Mouse (Mus musculus) hindbrain, embryonic 16.5 days (tissue): ENCODE results near the gene Nfam1. TPM values are rescaled to one million over a fixed set of nuclear protein-coding genes. Genes with fewer than 3 reads are reported as not detected.
"Not testable (repeated sequence)": the region's sequence is repeated elsewhere in the genome, so short reads cannot be mapped to it uniquely, and the experiment has no call there.

Experiments
- ATAC-seq: fragments of 200-750 bp; cut with Nextera tagmentation; 2 replicates; pipeline ENCODE4 v1.8.0; 2017; ENCODE audit warnings: moderate TSS enrichment, moderate library complexity
- H3K27ac ChIP-seq: fragments of 300-500 bp; sonication (generic); 2 replicates; pipeline ENCODE4 v1.5.1; 2014; ENCODE audit warnings: low read depth, mild to moderate bottlenecking, control low read depth, low read length, moderate library complexity
- H3K27me3 ChIP-seq: fragments of 300-500 bp; sonication (generic); replicated peaks from 2 replicates; pipeline ENCODE4 v1.6.1; 2014; ENCODE audit warnings: low read length; ENCODE audit not compliant: control insufficient read depth, insufficient read depth
- H3K36me3 ChIP-seq: fragments of 300-500 bp; sonication (generic); 2 replicates; pipeline ENCODE4 v1.6.1; 2014; ENCODE audit warnings: mild to moderate bottlenecking, low read length, moderate library complexity, mixed read lengths; ENCODE audit not compliant: control insufficient read depth, insufficient read depth
- H3K4me1 ChIP-seq: fragments of 300-500 bp; sonication (generic); 2 replicates; pipeline ENCODE4 v1.6.1; 2014; ENCODE audit warnings: low read depth, low read length; ENCODE audit not compliant: control insufficient read depth, insufficient read depth
- H3K4me2 ChIP-seq: fragments of 300-500 bp; sonication (generic); 2 replicates; pipeline ENCODE4 v1.6.1; 2014; ENCODE audit warnings: mild to moderate bottlenecking, low read length, control low read depth, moderate library complexity
- H3K4me3 ChIP-seq: fragments of 300-500 bp; sonication (generic); 2 replicates; pipeline ENCODE4 v1.5.1; 2014; ENCODE audit warnings: mild to moderate bottlenecking, low read length, control low read depth, moderate library complexity
- H3K9ac ChIP-seq: fragments of 300-500 bp; sonication (generic); 2 replicates; pipeline ENCODE4 v1.6.1; 2014; ENCODE audit warnings: low read depth, mild to moderate bottlenecking, control low read depth, low read length, moderate library complexity
- H3K9me3 ChIP-seq: fragments of 300-500 bp; sonication (generic); 2 replicates; pipeline ENCODE4 v1.6.1; 2014; ENCODE audit warnings: mild to moderate bottlenecking, low read length, moderate library complexity; ENCODE audit not compliant: control insufficient read depth
- WGBS: fragments of 180-500 bp; shearing (Covaris S2); extraction: QIAGEN DNeasy Blood & Tissue Kit; methylation state at CpG from one replicate; pipeline ENCODE4 v1.1.7; 2014; 5-methylcytosine and 5-hydroxymethylcytosine counted together
- polyA plus RNA-seq: library from polyadenylated mRNA; unstranded; fragments of >200 nt; fragmentation: Nextera tagmentation; extraction: Ambion mirVana; gene quantifications from 2 replicates; pipeline ENCODE4 v1.2.1, GENCODE M21; 2015

Nfam1 gene
- polyA plus RNA-seq, 1 experiment from 2014 or later = 2.2 TPM

DNA sequence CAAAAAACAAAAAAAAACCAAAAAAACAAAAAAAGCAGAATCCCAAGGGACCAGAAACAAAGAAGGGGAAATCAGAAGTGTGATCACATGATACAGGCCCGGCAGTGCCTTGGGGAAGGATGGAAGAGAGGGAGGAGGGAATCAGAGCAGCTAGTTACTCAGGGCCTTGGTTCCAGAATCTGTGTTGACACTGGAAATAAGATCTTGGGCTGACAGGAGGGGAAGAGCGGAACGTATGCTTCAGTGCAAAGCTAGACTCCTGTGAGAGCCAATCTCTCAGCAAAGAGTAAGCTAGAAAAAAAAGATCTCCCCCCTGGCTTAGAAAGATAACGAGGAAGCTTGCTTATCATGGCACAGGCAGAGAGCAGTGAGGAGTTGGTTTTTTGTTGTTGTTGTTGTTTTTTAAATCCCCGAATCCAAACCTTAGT, 26.1 kb upstream of the Nfam1 start:
- H3K9ac ChIP-seq = 0 out of 2 replicates have a peak overlapping the region, but pooled peaks have one; percentile 9
- no peak overlapping the region for H3K4me2 ChIP-seq
- H3K4me1 ChIP-seq = peaks cover 22% of the 10 kb centered on the region
- no peak overlapping the region for H3K27ac ChIP-seq
- 30% methylated on average over 5 of the region's 5 CpGs for WGBS
- H3K4me3 ChIP-seq = no peak overlapping the region
- no peaks in the 10 kb centered on the region for H3K36me3 ChIP-seq
- no peak for ATAC-seq
- H3K27me3 ChIP-seq = no peaks in the 10 kb centered on the region
- no peaks in the 10 kb centered on the region for H3K9me3 ChIP-seq

DNA sequence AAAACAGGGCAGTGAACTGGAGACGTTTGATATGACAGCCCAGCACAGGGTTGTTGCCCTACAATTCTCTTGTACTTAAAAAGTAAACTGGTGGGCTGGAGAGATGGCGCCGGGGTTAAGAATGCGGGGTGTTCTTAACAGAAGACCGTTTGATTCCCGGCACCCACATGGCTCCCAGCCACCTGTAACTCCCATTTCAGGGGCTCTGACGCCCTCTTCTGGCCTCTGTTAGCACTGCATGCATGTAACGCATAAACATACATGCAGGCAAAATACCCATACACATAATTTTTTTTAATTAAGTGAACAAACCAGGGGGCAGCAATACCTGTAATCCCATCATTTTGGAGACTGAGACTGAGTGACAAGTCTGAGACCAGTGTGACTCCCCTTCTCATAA, 24.4 kb upstream of the Nfam1 start:
- Histone ChIP-seq H3K4me1 (peaks cover 22% of the 10 kb centered on the region), H3K36me3 (no peaks in the 10 kb centered on the region), H3K4me2 (no peak overlapping the region), H3K27me3 (no peaks in the 10 kb centered on the region), H3K9ac (no peak overlapping the region), H3K9me3 (no peaks in the 10 kb centered on the region), H3K27ac (peak overlapping the region; percentile 85), H3K4me3 (no peak overlapping the region)
- WGBS = 68% methylated on average over 8 of the region's 8 CpGs
- ATAC-seq = no peak

DNA sequence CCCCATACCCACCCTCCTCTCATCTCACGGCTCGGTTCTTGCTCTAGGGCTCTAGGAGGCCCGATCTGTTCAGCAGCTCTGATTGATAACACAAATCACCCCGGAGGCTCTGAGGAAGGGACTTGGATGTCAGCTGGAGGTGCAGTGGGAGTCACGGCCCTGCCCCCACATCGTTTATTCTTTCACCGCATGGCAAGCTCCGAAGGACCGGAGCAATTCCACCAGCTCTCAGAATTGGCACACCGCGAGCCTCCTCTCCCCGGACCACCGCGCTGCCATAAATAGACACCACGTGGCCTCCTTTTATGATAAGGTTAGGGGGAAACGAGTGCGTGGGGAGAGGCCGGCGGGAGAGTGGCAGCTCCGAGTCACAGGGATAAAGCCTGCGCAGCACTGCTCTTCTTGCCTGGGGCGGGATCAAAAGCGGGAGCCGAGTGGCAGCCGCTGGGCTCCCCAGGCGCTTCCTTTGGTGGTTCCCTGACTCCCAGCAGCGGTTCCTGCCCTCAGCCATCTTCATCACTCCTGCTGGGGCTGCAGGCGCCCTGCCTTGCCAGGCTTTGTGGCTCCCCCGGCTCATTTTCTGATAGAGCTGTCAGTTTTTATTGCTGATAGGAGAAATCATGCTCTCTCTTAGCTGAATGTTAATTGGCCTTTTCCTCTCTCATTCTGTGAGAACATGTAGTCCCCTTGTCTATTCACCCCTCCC, 23.4 kb upstream of the Nfam1 start:
- H3K27me3 ChIP-seq = no peaks in the 10 kb centered on the region
- H3K4me1 ChIP-seq = peaks cover 22% of the 10 kb centered on the region
- no peaks in the 10 kb centered on the region for H3K9me3 ChIP-seq

DNA sequence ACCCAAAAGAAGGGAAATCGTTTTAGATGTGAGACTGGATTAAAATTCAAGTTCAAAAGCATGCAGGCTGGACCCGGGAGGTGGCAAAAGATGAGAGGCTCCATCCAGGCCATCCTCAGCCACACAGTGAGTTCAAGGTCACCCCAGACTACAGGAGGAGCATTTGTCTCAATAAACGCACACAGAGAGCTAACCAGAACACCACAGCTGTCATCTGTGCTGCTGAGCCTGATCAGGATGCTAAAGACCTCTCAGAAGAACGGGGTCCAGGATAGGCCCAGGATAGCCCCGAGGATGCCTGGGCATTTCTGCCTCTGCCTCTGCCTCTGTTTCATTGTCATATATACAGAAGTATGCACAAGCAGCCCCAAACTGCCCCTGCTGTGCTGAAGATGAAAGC, 22.5 kb upstream of the Nfam1 start:
- 28% methylated on average over 5 of the region's 5 CpGs for WGBS
- Histone ChIP-seq H3K36me3 (no peaks in the 10 kb centered on the region), H3K27me3 (no peaks in the 10 kb centered on the region), H3K4me1 (peaks cover 22% of the 10 kb centered on the region), H3K27ac (peak overlapping the region; percentile 35; the same call in 1 of the 2 replicates), H3K9ac (0 out of 2 replicates have a peak overlapping the region, but pooled peaks have one; percentile 23), H3K4me2 (no peak overlapping the region; the same call in 1 of the 2 replicates), H3K9me3 (no peaks in the 10 kb centered on the region), H3K4me3 (no peak overlapping the region)
- ATAC-seq = no peak

More for the DNA sequence above, 23.4 kb upstream of the Nfam1 start:
- Histone ChIP-seq H3K4me2 (peak overlapping the region; percentile 63), H3K27ac (peak overlapping the region; percentile 85), H3K9ac (peak overlapping the region; percentile 67), H3K36me3 (no peaks in the 10 kb centered on the region), H3K4me3 (peak overlapping the region; percentile 37)
- WGBS = 0% methylated on average over 29 of the region's 29 CpGs
- peak; percentile 84 for ATAC-seq

DNA sequence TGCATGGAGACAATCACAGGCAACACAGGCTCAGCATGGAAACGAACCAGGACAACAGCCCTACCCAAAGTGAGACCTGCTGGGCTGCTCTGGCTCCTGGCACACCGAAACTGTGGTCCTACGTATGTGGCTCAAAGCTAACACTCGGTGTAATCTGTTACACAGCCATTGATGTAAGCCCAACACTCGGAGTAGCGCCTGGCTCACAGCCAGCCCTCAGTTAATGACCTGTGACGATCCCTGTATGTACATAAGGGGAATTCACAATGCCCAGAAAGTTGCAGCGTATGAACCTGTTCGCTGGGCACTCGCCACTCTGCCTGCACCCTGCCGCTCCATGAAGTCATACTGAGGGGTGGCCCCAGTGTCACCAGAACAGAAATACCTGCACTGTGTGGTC, 20.2 kb upstream of the Nfam1 start:
- H3K4me1 ChIP-seq = peaks cover 19% of the 10 kb centered on the region
- H3K4me3 ChIP-seq = no peak overlapping the region
- H3K27me3 ChIP-seq = no peaks in the 10 kb centered on the region
- H3K36me3 ChIP-seq = no peaks in the 10 kb centered on the region
- 27% methylated on average over 11 of the region's 11 CpGs for WGBS
- H3K4me2 ChIP-seq = no peak overlapping the region
- no peak overlapping the region for H3K27ac ChIP-seq
- no peak for ATAC-seq
- H3K9me3 ChIP-seq = no peaks in the 10 kb centered on the region
- H3K9ac ChIP-seq = no peak overlapping the region

DNA sequence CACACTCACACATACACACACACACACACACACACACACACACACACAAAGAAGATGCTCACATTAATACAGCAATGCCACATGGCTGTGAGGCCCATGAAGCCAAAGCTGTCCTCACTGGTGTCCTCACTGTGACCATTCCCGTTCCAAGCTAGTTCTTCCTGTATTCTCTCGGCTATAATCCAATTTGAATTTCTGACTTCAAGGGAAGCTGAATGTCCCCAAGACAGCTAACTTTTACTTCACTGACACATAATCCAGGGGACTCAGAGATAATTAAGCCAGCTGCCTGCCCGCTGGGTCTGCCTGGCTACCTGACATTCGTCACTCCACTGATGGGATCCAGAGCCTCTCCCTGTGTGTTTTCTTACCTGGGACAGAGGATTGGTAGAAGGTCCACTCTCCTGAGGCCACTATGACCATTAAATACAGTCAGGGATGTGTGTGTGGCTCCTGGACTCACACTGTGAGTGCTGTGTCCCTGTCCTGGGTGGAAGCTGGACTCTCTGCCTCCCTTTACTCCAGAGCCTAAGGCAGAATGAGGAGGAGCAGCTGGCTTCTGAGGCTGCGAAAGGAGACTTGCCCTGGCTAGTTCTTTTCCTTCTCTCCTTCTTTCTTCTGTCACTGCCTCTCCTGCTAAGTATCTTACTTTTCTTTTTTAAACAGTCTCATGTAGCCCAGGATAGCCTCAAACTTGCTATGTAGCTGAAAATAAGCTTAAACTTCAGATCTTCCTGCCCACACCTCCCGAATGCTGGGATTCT, 19.4 kb upstream of the Nfam1 start:
- H3K9ac ChIP-seq = no peak overlapping the region
- 67% methylated on average over 6 of the region's 6 CpGs for WGBS
- no peaks in the 10 kb centered on the region for H3K36me3 ChIP-seq
- H3K4me2 ChIP-seq = no peak overlapping the region
- H3K27ac ChIP-seq = no peak overlapping the region
- H3K4me1 ChIP-seq = peaks cover 19% of the 10 kb centered on the region
- no peak overlapping the region for H3K4me3 ChIP-seq
- no peaks in the 10 kb centered on the region for H3K27me3 ChIP-seq
- ATAC-seq = no peak
- no peaks in the 10 kb centered on the region for H3K9me3 ChIP-seq

DNA sequence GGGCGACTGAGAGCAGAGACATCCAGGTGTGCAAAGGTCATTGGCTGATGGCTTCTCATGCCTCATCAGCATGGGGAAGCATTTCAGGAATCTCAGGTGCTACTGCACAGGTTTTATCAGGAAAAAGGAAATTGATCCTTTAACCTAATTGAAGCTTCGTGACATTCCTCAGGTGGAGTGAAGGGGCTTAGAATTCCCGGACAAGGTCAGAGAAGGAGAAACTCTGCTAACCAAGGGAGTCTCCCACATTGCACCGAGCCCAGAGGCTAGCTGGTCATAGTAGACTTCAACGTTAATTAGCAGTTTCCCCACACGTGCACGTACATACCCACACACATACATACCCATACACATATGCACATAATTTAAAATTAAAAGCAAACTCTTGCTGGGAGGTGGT, 13.6 kb upstream of the Nfam1 start:
- Histone ChIP-seq H3K9me3 (no peaks in the 10 kb centered on the region; the same call in 1 of the 2 replicates), H3K4me1 (peaks cover 12% of the 10 kb centered on the region), H3K36me3 (no peaks in the 10 kb centered on the region), H3K9ac (no peak overlapping the region), H3K27me3 (no peaks in the 10 kb centered on the region), H3K4me2 (no peak overlapping the region), H3K27ac (no peak overlapping the region), H3K4me3 (no peak overlapping the region)
- ATAC-seq = no peak
- WGBS = 89% methylated on average over 7 of the region's 7 CpGs

DNA sequence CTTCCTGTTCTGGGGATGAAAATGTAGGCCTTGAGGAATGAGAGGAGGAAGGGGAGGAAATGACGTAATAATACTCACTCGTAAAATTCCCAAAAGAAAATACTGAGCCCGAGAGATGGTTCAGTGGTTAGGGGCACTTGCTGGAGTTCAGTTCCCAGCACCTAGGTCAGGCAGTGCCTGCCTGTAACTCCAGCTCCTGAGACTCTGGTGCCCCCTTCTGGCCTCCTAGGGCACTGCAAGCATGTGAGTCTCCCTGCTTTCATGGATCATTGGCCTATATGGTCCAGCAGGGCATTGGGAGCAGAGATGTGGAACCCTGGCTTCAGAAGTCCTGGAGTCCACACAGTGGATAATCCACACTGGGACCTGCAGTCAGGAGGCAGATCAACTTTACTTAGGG, 13.2 kb upstream of the Nfam1 start:
- Histone ChIP-seq H3K9me3 (no peaks in the 10 kb centered on the region; the same call in 1 of the 2 replicates), H3K9ac (no peak overlapping the region), H3K4me1 (peaks cover 12% of the 10 kb centered on the region), H3K4me2 (no peak overlapping the region), H3K27ac (no peak overlapping the region), H3K27me3 (no peaks in the 10 kb centered on the region), H3K4me3 (no peak overlapping the region), H3K36me3 (no peaks in the 10 kb centered on the region)
- no peak for ATAC-seq
- 97% methylated on average over 3 of the region's 3 CpGs for WGBS

DNA sequence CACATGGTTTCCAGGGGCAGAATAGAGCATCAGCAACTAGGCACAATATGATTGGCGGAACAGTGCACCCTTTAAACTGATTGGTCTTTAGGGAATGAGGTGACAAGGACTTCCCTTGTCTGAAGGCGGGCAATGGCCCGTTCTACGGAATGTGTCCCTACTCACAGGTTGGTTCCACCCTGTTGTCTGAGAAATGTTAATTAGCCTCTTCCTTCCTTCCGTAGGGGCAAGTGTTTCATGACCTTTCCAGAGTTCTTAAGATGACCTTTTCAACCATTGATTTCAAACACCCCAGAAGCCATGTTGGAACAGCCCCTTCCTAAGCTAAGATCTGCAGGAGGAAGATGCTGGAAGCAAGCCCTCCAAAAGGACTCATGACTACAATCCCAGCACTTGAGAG, 12.5 kb upstream of the Nfam1 start:
- not testable (repeated sequence) for H3K27ac ChIP-seq, H3K9ac ChIP-seq, ATAC-seq, H3K36me3 ChIP-seq, H3K4me3 ChIP-seq, H3K4me2 ChIP-seq, H3K9me3 ChIP-seq, H3K27me3 ChIP-seq
- H3K4me1 ChIP-seq = peaks cover 12% of the 10 kb centered on the region
- 89% methylated on average over 5 of the region's 5 CpGs for WGBS
